Mouse (Mus musculus): ENCODE data around the gene Coa6. TPM values are rescaled to one million over a fixed set of nuclear protein-coding genes. Genes with fewer than 3 reads are reported as not detected.

Gene Coa6
- polyA plus RNA-seq, 1 experiment from 2014 or later: 41.5 TPM

DNA sequence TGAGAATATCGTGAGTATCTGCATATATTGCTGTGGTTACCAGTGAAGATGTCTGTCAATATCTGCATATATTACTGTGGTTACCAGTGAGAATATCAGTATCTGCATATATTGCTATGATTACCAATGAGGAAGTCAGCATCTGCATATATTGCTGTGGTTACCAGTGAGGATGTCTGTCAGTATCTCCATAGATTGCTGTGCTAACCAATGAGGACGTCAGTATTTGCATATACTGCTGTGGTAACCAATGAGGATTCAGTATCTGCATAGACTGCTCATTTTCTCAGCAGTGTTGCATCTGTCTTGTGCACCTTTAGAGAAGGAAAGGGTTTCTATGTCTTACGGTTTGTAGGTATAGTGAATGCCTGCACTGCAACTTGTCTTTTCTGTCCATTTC, 1.5 kb upstream of the Coa6 start:
- no peaks in the 10 kb centered on the region for H3K9me3 ChIP-seq
- peaks cover 3% of the 10 kb centered on the region for H3K36me3 ChIP-seq
- no peak for ATAC-seq (ENCODE audit: low FRiP score, low read depth)
- H3K27me3 ChIP-seq: no peaks in the 10 kb centered on the region
- no peak overlapping the region for H3K27ac ChIP-seq (replicated peaks)
- H3K4me1 ChIP-seq: peaks cover 14% of the 10 kb centered on the region
- H3K9ac ChIP-seq (replicated peaks): no peak overlapping the region
- WGBS: 84% methylated on average over 3 of the region's 3 CpGs
- H3K4me2 ChIP-seq (replicated peaks): no peak overlapping the region
- H3K4me3 ChIP-seq: no peak overlapping the region

DNA sequence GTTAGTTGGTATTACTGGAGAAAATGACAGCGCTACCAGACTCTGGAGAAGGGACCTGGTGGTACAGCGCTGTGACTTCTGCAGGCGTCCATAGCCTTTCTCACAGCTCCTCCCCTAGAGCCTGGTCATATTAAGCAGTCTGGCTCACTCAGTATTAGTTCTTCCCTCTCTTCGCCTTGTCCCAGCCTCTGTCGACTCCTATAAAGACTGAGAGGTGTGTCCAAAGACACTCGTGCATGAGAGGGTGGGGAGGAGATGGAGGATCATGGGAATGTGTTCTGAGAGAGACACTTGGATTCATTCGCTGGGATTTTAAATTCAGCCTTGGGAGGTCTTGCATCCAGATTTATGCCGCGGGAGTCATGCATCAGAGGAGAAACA, 595 bp downstream of the Coa6 start:
- Histone ChIP-seq H3K4me2 (replicated peaks) (peak overlapping the region; percentile 85), H3K4me1 (peaks cover 14% of the 10 kb centered on the region), H3K27me3 (no peaks in the 10 kb centered on the region), H3K27ac (replicated peaks) (peak overlapping the region; percentile 67), H3K9me3 (no peaks in the 10 kb centered on the region), H3K9ac (replicated peaks) (peak overlapping the region; percentile 89), H3K36me3 (peaks cover 23% of the 10 kb centered on the region), H3K4me3 (peak overlapping the region; percentile 92)
- WGBS: 9% methylated on average over 9 of the region's 9 CpGs
- peak; percentile 55 for ATAC-seq (ENCODE audit: low FRiP score, low read depth)

DNA sequence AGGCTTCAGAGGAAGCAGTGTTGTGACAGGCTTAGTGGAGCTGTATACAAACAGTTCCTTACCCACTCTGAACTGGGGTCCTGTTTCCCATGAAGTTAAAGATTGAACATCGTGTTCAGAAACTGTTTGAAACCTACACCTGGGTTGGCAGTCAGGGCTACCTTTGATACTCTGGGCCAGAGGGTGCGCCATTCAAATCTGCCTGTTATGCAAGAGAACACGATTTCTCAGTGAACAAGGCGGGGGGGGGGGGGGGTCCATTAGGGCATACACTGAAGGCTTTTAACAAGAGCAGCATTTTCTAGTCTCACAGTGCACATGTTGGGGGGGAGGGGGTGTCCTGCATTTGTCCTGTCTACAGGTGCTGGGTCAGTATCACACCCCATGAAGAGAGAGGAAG, 1.8 kb downstream of the Coa6 start:
- 93% methylated on average over 4 of the region's 4 CpGs for WGBS
- Histone ChIP-seq H3K9ac (replicated peaks) (no peak overlapping the region), H3K36me3 (peaks cover 36% of the 10 kb centered on the region), H3K27me3 (no peaks in the 10 kb centered on the region), H3K27ac (replicated peaks) (no peak overlapping the region), H3K4me2 (replicated peaks) (no peak overlapping the region), H3K9me3 (no peaks in the 10 kb centered on the region), H3K4me3 (no peak overlapping the region), H3K4me1 (peaks cover 14% of the 10 kb centered on the region)
- ATAC-seq (ENCODE audit: low FRiP score, low read depth): no peak

DNA sequence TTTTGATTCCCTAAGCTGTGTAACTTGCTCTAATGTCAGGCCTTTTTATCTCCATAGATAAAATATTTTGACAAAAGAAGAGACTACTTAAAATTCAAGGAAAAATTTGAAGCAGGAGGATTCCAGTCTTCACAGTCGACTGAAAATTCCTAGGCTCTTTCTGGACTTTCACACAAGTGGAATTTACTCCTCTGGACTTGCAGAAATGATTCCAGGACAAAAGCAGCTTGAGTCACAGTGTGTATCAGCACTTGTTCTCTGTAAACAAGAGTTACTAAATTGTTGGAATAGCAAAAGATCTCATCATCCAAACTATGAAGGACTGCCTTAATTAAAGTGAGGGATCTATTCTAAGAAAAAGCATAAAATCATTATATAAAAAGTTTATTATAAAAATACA, 2.6 kb downstream of the Coa6 start:
- peaks cover 43% of the 10 kb centered on the region for H3K36me3 ChIP-seq
- no peak overlapping the region for H3K27ac ChIP-seq (replicated peaks)
- peaks cover 14% of the 10 kb centered on the region for H3K4me1 ChIP-seq
- no peaks in the 10 kb centered on the region for H3K9me3 ChIP-seq
- WGBS: 80% methylated on average over 1 of the region's 1 CpGs
- no peak for ATAC-seq (ENCODE audit: low FRiP score, low read depth)
- H3K4me3 ChIP-seq: no peak overlapping the region
- H3K4me2 ChIP-seq (replicated peaks): no peak overlapping the region
- H3K9ac ChIP-seq (replicated peaks): no peak overlapping the region
- H3K27me3 ChIP-seq: no peaks in the 10 kb centered on the region

DNA sequence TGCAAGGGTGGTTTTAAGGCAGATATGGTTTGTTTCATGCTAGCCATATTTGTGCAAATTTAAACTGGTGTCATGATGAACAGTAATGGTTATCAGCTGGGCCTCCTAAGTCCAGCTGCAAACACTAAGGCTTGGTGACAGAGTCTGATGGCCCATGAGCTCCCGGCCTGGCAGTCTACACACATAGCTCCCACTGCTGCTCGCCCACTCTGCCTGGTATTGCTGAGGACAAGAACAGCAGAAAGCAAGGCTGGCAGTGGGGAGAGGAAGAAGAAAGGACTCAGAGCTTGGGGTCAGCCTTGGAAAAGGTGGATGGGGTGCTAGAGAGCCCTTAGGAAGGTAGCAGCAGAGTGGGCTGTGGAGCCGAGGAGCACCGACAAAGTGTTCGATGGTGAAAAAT, 7.3 kb downstream of the Coa6 start:
- H3K9me3 ChIP-seq: no peaks in the 10 kb centered on the region
- no peak overlapping the region for H3K4me3 ChIP-seq
- no peak overlapping the region for H3K27ac ChIP-seq (replicated peaks)
- no peak overlapping the region for H3K4me2 ChIP-seq (replicated peaks)
- peaks cover 60% of the 10 kb centered on the region for H3K36me3 ChIP-seq
- no peak for ATAC-seq (ENCODE audit: low FRiP score, low read depth)
- 94% methylated on average over 5 of the region's 5 CpGs for WGBS
- no peak overlapping the region for H3K9ac ChIP-seq (replicated peaks)
- H3K27me3 ChIP-seq: no peaks in the 10 kb centered on the region
- H3K4me1 ChIP-seq: no peaks in the 10 kb centered on the region

DNA sequence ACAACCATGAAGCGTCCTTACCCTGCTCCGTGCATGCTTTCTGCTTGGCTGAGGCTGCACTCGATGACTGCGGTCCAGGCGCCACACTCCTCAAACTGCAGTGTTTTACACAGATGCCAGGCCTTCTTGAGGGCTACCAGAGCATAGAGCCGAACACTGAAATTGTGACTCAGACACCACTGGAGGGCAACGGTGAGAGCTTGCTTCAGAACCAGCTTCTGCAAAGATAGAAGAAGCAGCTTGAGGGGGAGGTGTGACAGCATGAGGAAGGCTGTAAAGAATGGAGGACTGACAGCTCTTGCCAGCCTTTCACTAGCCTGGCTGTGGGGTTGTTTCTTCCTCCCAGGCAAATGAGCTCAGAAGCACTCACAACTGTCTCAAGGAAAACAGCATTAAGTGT, 11.5 kb downstream of the Coa6 start:
- Histone ChIP-seq H3K4me3 (no peak overlapping the region), H3K4me2 (replicated peaks) (no peak overlapping the region), H3K9ac (replicated peaks) (no peak overlapping the region), H3K27me3 (no peaks in the 10 kb centered on the region), H3K4me1 (no peaks in the 10 kb centered on the region), H3K9me3 (no peaks in the 10 kb centered on the region), H3K27ac (replicated peaks) (no peak overlapping the region), H3K36me3 (peaks cover 46% of the 10 kb centered on the region)
- no peak for ATAC-seq (ENCODE audit: low FRiP score, low read depth)
- 87% methylated on average over 7 of the region's 7 CpGs for WGBS

DNA sequence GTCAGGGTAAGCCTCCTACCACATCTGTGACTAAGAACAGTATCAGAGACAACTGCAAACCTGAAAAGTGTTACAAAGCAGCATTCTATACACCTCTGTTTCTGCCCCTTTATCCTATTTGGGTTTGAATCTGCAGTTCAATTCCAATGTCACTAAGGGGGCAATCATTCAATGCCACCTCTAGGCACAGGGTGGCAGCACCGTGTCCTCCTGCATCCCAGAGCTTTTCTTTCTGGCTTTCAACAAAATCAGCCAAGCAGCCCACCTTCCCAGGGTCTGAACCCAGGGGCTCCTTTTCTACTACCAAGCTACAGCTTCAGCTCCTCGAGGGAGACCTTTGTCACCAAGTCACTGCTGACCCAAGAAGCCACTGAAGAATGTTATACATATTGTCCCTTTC, 16.6 kb downstream of the Coa6 start:
- peaks cover 22% of the 10 kb centered on the region for H3K36me3 ChIP-seq
- no peak overlapping the region for H3K27ac ChIP-seq (replicated peaks)
- H3K27me3 ChIP-seq: no peaks in the 10 kb centered on the region

DNA sequence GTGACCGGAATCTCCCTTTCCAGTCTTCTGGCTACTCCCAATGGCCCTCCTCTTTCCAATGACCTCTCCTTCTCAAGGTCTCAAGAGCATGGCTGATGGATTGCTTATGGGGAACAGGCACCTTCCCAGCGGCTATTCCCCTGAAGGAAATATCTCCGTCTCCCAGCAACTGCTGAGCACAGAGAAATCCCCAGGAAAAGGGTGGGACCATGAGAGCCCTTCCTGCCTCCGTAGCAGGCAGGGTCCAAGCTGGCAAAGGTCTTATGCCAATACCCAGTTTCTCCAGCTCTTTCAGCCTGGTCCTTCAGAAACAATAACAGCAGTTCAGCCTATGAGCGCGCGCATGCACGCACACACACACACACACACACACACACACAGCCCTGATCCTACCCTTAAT, 28.8 kb downstream of the Coa6 start:
- Histone ChIP-seq H3K27ac (replicated peaks) (no peak overlapping the region), H3K4me3 (no peak overlapping the region), H3K9me3 (no peaks in the 10 kb centered on the region), H3K27me3 (no peaks in the 10 kb centered on the region), H3K36me3 (peaks cover 65% of the 10 kb centered on the region), H3K9ac (replicated peaks) (no peak overlapping the region), H3K4me1 (no peaks in the 10 kb centered on the region), H3K4me2 (replicated peaks) (no peak overlapping the region)
- ATAC-seq (ENCODE audit: low FRiP score, low read depth): no peak
- 93% methylated on average over 8 of the region's 8 CpGs for WGBS

More for the DNA sequence above, 16.6 kb downstream of the Coa6 start:
- Histone ChIP-seq H3K4me2 (replicated peaks) (no peak overlapping the region), H3K4me3 (no peak overlapping the region), H3K4me1 (no peaks in the 10 kb centered on the region), H3K9me3 (no peaks in the 10 kb centered on the region), H3K9ac (replicated peaks) (no peak overlapping the region)
- no peak for ATAC-seq (ENCODE audit: low FRiP score, low read depth)
- WGBS: 71% methylated on average over 2 of the region's 2 CpGs

DNA sequence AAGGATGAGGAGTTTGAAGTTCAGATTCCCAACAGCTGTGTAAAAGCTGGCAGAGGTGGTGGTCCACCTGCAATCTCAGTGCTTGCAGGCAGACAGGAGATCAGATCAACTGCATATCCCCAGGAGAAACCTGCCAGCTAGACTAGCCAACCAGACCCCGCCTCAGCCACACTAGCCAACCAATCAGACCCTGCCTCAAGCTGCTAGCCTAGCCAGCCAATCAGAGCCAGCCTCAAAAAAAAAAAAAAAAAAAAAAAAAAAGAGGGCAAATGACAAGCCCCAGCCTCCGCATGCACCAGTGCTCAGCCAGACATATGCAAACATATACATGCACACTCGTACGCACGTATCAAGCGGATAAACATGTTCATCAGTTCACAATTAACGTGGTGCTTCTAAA, 33.1 kb downstream of the Coa6 start:
- H3K36me3 ChIP-seq: peaks cover 57% of the 10 kb centered on the region
- ATAC-seq (ENCODE audit: low FRiP score, low read depth): no peak
- 78% methylated on average over 7 of the region's 7 CpGs for WGBS

DNA sequence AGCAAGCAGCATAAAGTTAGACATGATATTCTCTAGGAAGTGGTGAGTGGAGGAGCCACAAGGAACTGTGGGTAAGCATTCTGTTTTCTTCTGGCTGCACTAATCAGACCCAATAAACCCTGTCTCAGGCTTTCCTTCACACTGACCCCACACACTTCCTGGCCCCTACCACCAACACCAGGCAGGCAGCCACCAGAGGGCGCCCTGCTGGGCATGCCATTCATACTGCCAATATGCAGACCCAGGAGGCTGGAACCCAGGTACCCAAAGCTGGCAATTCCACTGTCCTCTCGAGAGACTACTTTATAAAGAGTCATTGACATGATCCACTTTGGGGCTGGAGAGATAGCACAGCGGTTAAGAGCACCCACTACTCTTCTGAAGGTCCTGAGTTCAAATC, 38.0 kb downstream of the Coa6 start:
- WGBS: 67% methylated on average over 3 of the region's 3 CpGs
- Histone ChIP-seq H3K36me3 (peaks cover 45% of the 10 kb centered on the region), H3K27me3 (no peaks in the 10 kb centered on the region)

More for the DNA sequence above, 33.1 kb downstream of the Coa6 start:
- Histone ChIP-seq H3K9me3 (no peaks in the 10 kb centered on the region), H3K4me1 (no peaks in the 10 kb centered on the region), H3K27ac (replicated peaks) (no peak overlapping the region), H3K4me3 (no peak overlapping the region), H3K4me2 (replicated peaks) (no peak overlapping the region), H3K9ac (replicated peaks) (no peak overlapping the region), H3K27me3 (no peaks in the 10 kb centered on the region)

DNA sequence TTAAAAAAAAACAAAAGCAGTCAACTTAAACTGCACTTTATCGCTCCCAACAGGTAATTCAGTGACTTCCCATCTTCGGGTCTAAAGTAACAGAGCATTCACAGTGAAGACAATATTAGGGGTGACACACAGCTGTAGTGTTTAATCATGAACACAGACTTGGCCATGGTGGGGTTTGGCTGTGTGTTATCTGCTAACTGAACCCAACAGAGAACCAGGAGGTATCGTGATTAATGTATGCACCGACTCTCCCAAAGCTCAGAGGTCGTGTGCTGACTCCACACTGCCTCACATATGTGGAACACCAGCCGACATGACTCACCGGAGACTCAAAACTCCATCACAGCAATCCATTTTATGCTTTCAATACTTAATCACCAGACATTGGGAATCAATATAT, 39.4 kb downstream of the Coa6 start:
- H3K36me3 ChIP-seq: peaks cover 50% of the 10 kb centered on the region
- H3K4me2 ChIP-seq (replicated peaks): no peak overlapping the region
- H3K27me3 ChIP-seq: no peaks in the 10 kb centered on the region
- H3K4me1 ChIP-seq: no peaks in the 10 kb centered on the region
- no peak overlapping the region for H3K4me3 ChIP-seq
- no peak for ATAC-seq (ENCODE audit: low FRiP score, low read depth)
- no peak overlapping the region for H3K9ac ChIP-seq (replicated peaks)
- H3K9me3 ChIP-seq: no peaks in the 10 kb centered on the region
- WGBS: 89% methylated on average over 7 of the region's 7 CpGs
- H3K27ac ChIP-seq (replicated peaks): no peak overlapping the region

More for the DNA sequence above, 38.0 kb downstream of the Coa6 start:
- Histone ChIP-seq H3K9ac (replicated peaks) (no peak overlapping the region), H3K9me3 (no peaks in the 10 kb centered on the region), H3K4me3 (no peak overlapping the region), H3K4me1 (no peaks in the 10 kb centered on the region), H3K4me2 (replicated peaks) (no peak overlapping the region), H3K27ac (replicated peaks) (no peak overlapping the region)
- ATAC-seq (ENCODE audit: low FRiP score, low read depth): no peak

DNA sequence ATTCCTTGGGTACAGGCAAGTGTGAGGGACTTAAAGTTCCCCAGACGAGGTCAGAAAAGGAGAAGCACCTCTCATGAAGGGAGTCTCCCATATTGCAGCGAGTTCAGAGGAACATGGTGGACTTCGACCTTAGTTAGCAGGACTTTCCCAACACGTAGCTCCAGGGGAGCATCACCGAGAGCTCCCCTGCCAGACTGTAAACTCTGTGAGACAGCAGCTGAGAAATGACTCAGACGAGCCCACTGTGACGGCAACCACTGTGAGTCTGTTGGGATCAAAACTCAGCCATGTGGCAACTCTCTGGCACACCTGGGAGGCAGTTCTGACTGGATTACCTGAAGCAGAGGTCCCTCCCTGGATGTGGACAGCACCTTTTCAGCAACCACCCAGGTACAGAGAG, 41.8 kb downstream of the Coa6 start:
- WGBS: 85% methylated on average over 7 of the region's 7 CpGs

DNA sequence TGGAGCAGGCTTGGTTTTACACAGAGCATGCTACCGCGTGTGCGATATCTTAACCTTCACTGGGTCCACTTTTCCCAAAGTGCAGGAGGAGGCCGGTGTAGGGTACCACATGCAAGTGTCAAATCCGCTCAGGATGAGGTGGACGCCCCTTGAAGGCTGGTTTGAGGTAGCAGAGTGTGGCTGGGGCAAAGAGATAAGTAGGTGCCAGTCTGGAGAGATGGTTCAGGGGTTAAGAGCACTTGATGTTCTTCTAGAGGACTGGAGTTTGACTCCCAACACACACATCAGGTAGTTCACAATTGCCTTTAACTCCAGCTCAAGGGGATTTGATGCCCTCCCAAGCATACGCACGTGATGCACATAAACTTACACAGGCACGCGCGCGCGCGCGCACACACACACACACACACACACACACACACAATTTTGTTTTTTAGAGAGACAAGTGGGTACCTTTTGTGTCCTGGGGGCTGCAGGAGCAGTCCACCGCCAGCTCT, 51.5 kb downstream of the Coa6 start:
- no peak for ATAC-seq (ENCODE audit: low FRiP score, low read depth)
- Histone ChIP-seq H3K36me3 (peaks cover 16% of the 10 kb centered on the region; the same call in 1 of the 2 replicates), H3K4me3 (peak overlapping the region; percentile 85), H3K4me1 (peaks cover 16% of the 10 kb centered on the region), H3K9ac (replicated peaks) (peak overlapping the region; percentile 76), H3K27me3 (peaks cover 15% of the 10 kb centered on the region), H3K27ac (replicated peaks) (peak overlapping the region; percentile 87; the same call in 1 of the 2 replicates), H3K4me2 (replicated peaks) (peak overlapping the region; percentile 93), H3K9me3 (no peaks in the 10 kb centered on the region)
- WGBS: 13% methylated on average over 16 of the region's 16 CpGs

More for the DNA sequence above, 41.8 kb downstream of the Coa6 start:
- Histone ChIP-seq H3K27me3 (no peaks in the 10 kb centered on the region), H3K4me3 (no peak overlapping the region), H3K27ac (replicated peaks) (no peak overlapping the region), H3K9ac (replicated peaks) (no peak overlapping the region), H3K9me3 (no peaks in the 10 kb centered on the region), H3K4me1 (no peaks in the 10 kb centered on the region), H3K4me2 (replicated peaks) (no peak overlapping the region), H3K36me3 (peaks cover 42% of the 10 kb centered on the region)
- ATAC-seq (ENCODE audit: low FRiP score, low read depth): no peak

All from midbrain, embryonic 12.5 days (tissue).